Mouse (Mus musculus) activated CD4-positive, CD25-positive, alpha-beta regulatory T cell, adult 4 months (primary cell): ENCODE measurements around the gene Ip6k1. TPM values are rescaled to one million over a fixed set of nuclear protein-coding genes. Genes with fewer than 3 reads are reported as not detected.

Source experiments
- ATAC-seq: one replicate; pipeline ENCODE4 v1.8.0; 2017
- polyA plus RNA-seq, 2 experiments: library from polyadenylated mRNA; unstranded; fragments of 100-300 nt; shearing (Covaris generic); gene quantifications; one replicate each; pipeline ENCODE4 v1.2.1; 2017

Gene Ip6k1
- polyA plus RNA-seq, 2 experiments from 2014 or later: 36.7 to 47.6 TPM

DNA sequence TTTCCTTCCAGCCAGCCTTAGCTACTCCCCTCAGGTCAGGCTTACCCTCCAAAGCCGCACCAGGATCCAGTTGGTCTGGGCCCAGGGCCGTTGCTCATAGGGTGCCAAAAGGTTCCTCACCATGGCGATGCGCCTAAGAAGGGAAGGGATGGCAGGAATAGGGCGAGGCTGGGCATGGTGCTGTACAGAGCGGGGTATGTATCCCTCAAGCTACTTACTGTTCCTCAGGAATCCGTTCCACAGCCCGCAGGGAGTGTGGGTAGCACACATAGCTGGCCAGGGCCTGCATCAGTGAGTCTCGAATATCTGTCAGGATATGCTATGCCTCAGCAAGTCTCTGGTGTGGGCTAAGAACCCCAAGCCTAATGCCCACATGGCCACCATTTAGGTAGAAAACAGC lies 56.0 kb downstream of the Ip6k1 start:
- ATAC-seq: no peak

DNA sequence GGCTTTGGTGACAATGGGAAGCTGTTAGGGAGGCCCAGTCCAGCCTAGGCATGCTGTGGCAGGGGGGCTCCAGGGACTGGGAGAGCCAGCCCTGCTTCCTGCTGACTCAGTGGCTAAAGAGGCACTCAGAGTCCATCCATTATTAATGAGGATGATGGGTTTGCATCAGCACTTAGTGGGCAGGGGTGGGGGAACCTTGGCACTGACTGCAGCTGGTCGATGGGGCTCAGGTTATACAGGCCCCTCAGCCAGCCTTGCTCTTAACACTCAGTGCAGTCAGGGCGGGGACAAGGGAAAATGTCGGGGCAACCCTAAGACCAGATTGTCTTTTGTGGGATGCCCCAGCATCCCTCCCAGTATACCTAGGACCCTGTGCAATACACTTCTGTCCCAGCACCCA lies 59.8 kb downstream of the Ip6k1 start:
- ATAC-seq: no peak

DNA sequence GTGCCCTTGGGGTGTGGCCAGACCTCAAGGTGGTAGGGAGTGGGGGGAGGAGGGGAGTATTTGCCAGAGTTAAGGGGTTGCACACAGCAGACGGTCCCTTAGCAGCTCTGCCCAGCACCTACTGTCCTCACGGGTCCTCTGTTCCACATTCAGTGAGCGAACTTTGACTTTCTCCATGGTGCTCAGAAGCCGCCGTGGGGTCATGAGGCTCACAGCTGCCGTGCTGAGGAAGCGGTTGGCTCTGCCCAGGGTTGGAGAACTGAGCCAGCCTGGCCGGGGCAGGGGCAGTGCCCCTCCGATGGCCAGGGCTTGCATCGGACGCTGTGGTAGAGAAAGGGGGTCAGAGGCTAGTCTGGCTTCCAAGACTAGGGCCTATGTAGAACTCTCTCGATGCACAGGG lies 61.1 kb downstream of the Ip6k1 start:
- no peak for ATAC-seq

DNA sequence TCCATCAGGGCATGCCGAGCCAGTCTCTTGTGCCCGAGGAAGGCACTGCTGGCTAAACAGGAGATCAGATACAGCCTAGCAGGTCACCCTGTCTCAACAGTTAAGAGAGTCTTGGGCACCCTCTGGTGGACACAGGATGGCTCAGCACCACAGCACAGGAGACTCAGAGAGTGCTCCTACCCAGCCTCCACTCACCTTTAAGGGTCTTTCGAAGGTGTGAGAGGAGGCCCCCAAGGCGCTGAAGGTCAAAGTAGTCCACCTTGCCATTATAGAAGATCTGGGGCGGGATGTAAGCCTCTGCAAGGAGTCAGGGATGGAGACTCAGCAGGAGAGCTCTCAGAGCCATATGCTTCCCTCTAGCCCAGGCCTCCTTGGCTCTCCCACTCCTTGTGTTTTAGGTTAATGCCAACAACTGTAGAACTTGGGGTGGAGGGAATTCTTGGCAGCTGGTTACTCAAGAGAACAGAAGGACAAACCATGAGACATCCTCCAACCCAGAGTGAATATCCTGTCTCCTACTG lies 63.2 kb downstream of the Ip6k1 start:
- ATAC-seq: no peak

DNA sequence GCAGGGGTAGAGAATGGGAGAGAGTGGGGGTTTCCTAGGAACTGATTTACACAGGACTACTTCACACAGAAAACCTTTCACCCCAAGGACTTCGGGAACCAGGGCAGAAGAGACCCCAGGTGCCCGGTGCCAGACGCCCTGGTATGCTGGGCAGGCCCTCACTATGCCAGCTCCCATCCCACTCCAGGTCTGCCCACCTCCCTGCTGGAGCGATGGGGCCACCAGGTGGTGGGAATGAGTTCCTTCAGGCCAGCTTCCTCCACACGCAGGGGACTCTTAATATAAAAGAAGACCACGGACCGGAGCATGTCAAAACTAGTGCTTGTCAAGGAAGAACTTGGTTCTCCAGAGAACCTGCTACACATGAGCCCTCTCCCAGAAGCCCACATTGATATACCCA lies 64.9 kb downstream of the Ip6k1 start:
- ATAC-seq: no peak

DNA sequence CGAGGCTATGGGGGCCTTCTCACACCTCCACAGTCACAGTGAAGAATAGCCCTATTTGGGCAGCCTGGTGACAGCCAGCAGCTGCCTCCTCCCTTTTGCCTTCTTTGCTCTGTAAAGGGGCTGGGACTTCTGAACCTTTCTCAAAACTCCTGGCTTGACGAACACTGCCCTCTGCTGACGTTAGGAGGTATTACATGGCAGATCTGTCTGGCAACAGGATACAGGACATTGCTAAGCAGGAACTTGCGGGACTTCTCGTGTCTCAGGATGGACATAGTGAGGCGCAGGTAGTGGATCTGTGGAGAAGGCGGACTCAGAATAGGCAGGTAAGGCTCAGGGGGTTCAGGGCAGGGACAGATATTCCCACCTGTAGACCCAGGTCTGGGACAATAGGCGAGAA lies 65.6 kb downstream of the Ip6k1 start:
- no peak for ATAC-seq

DNA sequence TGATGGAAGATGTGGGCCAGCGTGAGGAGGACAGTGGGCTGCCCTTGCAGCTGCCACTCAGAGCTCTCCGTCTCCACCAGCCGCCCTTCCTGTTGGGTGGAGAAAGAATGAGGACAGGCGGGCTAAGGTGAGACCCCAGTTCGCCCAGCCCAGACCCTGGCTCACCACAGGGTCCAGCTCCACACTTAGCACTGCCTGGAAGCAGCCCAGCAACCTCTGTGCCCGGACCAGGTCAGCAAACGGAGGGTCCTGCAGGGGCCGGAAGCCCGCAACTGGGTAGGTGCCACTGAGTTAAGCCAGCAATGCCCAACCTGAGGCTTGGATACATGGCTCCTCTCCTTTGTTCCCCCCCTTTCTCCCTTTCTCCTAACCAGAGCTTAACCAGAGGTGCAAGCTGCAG lies 66.7 kb downstream of the Ip6k1 start:
- ATAC-seq: no peak

DNA sequence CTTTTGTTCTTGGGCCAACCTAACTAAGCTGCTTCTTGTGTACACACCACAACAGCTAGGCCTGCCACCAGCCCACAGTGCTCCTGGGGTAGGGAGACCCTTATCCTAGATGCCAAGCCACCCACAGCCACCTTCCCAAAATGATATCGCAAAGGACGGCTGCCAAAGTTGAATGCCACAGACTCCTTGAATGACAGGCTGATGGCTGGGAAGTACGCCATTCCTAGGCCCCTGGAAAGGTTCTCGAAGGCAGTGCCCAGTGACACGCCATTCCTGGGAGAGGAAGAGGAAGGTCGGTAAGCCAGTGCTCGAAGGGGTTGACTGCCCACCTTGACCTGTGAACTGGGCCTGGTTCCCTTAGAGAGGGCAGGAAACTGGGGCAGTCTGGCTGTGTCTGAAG lies 67.2 kb downstream of the Ip6k1 start:
- ATAC-seq: no peak

DNA sequence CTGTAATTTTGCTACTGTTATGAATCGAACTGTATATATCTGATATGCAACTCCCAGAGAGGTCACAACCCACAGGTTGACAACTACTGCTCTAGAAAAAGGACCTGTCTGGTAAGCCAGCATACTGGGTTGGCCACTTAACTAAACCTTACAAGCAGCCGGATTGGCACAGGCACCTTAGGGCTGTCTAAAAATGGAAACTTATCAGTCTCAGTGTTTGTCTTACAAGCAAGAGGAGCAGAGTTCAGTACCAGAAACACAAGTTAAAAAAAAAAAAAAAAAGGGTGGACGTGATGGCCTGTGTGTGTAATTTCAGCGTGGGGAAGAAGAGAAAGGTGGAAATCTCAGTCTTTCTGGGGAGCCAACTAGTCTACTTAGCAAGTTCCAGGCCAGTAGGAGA lies 69.5 kb downstream of the Ip6k1 start:
- no peak for ATAC-seq

DNA sequence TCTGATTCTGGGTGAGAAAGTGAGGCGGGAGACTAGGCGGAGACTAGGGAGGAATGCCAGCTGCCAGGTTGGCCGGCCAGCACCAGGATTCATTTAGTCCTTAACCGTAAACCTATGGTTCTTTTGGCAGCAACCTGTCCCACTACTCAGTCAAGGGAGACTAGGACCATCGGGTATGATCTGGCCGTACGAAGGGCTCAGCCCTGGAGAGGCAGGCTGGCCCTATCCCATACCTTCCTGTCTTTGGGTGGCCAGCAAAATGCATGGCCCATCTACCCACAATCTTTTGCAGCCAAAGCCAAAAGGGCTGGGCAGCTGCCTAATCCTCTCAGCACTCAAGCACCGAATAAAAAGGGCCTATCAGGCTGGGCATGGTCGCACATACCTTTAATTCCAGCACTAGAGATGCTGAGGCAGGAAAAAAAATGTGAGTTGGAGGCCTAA lies 70.2 kb downstream of the Ip6k1 start:
- ATAC-seq: no peak

DNA sequence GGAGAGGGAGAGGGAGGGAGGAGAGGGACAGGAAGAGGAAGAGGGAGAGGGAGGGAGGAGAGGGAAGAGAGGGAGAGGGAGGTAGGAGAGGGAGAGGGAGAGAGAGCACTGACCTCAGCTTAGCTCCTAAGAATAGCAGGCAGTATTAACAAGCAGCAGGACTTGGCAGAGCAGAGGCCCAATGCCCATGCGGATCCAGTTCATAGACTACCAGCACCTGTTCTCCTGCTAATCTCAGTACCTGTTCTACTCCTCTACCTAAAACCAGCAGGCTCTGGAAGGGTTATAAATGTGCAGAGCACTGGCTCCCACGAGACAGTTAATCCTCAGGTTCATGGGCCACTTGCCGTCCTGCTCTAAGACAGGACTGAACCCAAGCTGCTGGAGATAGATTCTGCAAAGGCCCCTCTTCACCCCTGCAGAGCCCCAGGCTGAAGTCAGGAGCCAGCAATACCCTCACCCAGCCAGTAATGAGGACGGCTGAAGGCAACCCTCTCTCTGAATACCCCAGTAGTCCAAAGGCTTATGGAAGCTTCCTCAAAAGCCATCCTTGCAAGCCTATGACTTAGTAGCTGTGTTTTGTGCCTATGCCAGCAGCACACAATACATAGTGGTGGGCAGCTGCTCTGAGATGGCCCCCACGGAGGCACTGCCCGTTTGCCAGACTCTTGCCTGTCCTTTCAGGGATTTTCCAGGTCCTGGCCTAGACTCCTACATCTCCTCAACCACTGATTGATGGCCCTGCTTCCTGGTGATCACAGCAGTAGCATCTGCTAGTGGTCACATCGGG lies 71.0 kb downstream of the Ip6k1 start:
- ATAC-seq: no peak

DNA sequence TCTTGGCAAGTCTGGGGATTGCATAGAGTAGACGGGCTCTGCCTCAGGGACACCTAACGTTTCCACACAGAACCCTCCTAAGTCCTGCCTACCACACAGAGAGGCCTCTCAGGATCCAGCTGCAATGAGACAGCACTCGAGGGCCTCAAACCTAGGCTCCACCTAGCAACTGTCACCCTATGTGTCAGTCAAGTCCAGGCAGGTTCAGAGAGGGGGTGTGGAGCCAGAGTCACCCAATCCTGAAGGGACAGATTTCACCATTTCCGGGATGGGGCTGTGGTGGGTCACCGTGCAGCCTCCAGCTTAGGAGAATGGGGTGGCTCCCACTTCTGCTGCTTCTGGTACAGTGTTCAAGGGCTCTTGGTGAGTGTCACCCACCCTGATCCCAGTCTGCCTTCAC lies 77.9 kb downstream of the Ip6k1 start, which contains the start of gene Mst1:
Mst1 (plus strand) TSS at position 269 of the 400 bp plus-strand sequence.
- ATAC-seq: no peak

DNA sequence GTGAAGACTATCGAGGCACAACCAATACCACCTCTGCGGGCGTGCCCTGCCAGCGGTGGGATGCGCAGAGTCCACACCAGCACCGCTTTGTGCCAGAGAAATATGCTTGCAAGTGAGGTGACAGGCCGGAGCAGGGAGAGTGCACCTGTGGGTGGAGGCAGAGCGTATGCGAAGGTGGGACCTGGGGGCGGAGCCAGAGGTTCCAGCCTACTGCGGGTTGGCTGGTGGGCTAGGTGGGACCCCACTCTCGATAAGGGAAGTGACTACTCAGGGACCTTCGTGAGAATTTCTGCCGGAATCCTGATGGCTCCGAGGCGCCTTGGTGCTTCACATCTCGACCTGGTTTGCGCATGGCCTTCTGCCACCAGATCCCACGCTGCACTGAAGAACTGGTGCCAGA lies 80.2 kb downstream of the Ip6k1 start:
- ATAC-seq: no peak

DNA sequence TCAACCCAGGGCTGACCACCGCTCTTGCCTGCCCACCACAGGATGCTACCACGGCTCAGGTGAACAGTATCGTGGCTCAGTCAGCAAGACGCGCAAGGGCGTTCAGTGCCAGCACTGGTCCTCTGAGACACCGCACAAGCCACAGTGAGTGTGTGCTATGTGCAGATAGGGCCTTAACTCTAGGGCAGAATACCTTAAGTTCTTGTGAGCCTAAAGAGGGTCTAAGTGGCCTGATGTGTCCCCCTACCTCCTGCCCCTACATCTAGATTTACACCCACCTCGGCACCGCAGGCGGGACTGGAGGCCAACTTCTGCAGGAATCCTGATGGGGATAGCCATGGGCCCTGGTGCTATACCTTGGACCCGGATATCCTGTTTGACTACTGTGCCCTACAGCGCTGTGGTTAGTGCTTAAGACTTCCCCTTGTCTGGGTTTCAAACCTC lies 80.7 kb downstream of the Ip6k1 start, which contains the start of gene Rnf123:
Rnf123 (minus strand) TSS at position 359 of the 444 bp plus-strand sequence.
- peak; percentile 57 for ATAC-seq

DNA sequence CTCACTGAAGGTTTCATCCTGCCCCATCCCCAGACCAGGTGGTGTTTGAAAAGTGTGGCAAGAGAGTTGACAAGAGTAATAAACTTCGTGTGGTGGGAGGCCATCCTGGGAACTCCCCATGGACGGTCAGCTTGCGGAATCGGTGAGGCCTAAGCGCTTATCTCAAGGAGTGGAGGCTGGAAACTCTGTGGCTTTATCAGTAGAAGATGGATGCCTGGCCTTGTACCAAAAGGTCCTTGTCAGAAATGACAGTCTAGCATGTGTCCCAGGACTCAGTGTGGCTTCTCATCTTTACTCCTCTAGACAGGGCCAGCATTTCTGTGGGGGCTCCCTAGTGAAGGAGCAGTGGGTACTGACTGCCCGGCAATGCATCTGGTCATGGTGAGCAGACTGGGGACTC lies 81.3 kb downstream of the Ip6k1 start:
- ATAC-seq: no peak

DNA sequence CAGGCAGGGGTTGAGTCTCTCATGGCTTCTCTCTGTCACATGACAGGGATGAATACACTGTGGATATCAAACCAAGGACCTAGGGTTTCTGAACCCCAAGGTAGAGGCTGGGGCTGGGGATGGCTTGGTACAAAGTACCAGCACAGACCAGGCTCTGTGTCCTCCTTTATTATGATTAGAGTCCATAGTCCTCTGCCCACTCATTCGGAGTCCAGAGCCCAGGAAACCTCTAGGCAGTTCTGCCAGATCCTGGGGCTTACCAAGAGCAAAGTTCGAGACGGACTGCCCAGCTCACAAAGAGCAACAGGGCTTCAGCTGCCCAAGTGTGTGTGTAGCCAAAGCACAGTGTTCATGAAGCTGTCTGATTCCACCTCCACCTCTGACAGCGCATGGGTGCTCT lies 83.0 kb downstream of the Ip6k1 start:
- ATAC-seq: no peak

DNA sequence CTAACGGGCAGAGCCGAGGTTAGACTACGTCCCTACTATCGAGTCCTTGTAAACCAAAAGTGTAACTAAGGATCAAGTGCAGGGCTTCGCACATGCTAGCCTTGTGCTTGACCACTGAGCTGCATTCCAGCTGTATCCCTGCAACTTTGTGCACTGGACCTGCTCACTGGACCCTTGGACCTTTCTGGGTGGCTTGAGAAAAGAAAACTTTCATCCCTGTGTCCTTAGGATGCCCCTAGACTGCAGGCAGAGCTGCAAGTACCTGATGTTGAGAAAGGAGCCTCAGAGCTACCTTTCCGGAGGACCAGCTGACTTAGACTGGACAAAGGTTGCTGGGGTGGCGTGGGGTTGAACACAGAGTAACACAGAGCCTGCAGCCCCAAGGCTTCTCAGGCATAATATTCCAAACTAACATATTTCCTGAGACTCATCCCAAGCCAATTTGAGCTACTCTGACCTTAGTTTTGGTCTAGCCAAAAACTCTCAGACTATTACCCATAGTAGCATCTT lies 88.4 kb downstream of the Ip6k1 start:
- ATAC-seq: no peak

DNA sequence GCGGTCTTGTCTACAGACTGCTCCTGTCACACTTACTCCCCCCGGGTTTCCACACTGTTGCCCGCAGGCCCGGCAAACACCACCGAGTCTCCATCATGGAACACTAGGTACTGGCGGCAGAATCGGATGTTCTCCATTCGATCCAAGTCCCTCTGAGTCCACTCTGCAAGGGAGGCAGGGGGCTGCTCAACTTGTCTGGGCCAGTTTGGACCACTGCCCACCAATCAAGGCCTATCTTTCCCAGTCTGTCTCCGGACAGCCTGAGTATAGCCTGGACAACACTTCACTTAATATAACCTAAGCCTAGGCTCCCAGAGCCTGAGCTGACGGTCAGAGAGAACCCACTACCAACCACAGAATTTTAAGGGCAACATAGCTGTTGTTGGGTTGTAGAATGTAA lies 91.3 kb downstream of the Ip6k1 start:
- ATAC-seq: no peak

DNA sequence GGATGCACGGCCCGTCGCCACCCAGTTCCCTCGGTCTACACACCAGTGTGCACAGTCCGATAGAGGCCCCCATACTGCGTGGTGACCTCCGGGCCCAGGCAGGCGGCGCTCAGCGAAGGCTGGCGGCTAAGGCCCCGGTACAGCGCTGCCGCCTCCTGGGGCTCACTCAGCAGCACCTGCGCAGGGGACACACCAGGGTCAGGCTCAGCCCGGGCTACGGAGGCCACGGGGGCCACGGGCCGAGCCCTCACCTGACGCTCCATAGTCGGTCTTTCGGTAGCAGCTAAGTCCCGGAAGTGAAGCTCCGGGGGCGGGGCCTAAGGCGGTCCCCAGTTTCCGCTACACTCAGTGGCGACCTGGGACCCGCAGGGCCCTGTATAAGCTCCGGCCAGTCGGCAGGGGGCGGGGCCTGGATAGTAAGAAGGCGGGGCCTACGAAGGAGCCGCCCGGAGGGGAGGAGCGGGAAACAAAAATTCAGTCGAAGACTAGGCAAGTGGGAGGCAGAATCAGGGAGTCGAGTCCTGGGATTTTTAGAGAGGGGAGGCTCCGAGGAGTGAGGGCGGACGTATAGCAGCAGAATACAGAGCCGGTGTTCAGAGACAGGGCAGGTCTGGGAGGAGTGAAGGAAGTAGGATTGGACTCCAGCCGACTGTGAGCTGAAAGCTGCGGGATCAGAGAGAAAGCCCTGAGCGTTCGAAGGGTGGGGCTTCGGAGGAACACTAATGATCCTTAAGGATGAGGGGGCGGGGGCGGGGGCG lies 92.1 kb downstream of the Ip6k1 start, which contains the start of gene Apeh:
Apeh (minus strand) TSS at position 423 of the 758 bp plus-strand sequence.
- ATAC-seq: peak; percentile 94

DNA sequence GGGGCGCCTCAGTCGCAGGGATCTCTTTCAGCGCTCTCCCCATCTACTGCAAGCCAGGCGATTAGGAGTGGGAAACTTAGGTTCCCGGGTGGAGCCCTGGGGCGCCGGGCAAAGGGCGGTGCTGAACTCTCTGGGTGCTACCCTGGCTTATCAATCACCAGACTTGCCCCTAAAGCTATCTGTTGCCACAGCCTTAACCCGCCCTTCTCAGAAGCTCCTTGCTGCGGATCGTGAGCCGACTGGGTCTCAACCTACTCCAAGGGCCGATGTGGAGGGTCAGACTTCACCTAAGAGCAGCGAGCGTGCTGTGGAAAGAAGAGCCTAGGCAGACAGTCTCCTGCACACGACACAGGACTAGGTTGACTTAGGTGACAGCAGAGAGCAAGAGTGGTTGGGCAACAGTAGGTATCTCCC lies 92.7 kb downstream of the Ip6k1 start:
- ATAC-seq: no peak

DNA sequence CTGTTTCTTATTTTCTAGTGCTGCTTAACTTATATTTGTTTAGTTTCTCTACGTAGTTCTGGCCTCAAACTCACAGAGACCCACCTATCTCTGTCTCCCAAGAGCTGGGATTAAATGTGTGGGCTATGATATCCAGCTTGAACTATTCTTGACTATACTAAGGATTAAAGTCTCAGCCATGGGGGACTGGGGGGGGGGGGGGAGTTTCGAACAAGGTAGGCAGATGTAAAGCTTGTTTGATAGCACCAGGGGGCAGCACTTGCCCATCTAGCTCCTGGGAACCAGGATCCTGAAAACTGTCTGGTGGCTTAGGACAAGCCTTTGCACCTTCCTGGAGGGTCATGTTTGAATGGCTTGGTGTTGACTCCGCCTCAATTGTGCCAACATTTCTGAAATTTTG lies 93.2 kb downstream of the Ip6k1 start:
- ATAC-seq: no peak

DNA sequence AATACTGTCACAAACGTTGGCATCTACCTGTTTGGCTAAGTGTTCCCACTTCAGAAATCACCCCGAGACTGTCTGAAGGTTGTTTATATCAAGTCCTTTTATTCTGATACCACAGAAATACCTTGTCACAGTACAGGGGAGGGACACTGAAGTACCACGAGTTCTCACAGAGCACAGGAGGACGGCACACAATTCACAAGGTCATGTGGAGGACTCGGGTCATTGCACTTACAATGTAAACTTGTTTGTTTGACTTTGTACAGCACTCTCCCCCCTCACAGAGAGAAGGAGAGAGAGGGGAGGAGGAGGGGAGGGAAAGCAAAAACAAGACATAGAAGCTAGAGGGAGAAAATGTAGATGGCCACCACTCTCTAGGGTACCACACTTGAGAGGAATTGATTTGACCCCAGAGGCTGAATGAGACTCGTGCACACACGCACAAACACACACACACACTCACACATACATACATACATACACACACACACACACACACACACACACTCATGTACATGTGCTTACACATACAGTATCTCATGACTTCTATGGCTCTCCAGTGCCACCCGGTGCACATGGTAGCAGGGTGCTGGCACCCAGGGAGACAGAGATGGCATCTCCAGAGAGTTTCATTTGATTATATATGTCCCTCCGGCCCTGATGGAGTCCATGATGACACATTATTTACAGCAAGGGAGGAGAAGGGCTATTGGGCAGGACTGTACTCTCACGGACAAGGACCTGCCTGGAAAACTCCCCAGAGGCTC lies 93.8 kb downstream of the Ip6k1 start:
- ATAC-seq: no peak
